Mouse (Mus musculus) cortical plate, adult 2 months (tissue): ENCODE results near the gene Rhob.

ENCODE experiments used
- CTCF ChIP-seq: fragments of 200-500 bp; IDR thresholded peaks from 2 replicates; pipeline ENCODE4 v1.5.1; 2011; ENCODE audit warnings: mild to moderate bottlenecking, control low read depth, low read length; ENCODE audit not compliant: insufficient read depth; ENCODE audit errors: extremely low read depth
- POLR2A ChIP-seq: fragments of 200-500 bp; IDR thresholded peaks from 2 replicates; pipeline ENCODE4 v1.6.1; 2011; ENCODE audit warnings: mild to moderate bottlenecking, low read length, control low read depth; ENCODE audit not compliant: insufficient read depth; ENCODE audit errors: extremely low read depth

DNA sequence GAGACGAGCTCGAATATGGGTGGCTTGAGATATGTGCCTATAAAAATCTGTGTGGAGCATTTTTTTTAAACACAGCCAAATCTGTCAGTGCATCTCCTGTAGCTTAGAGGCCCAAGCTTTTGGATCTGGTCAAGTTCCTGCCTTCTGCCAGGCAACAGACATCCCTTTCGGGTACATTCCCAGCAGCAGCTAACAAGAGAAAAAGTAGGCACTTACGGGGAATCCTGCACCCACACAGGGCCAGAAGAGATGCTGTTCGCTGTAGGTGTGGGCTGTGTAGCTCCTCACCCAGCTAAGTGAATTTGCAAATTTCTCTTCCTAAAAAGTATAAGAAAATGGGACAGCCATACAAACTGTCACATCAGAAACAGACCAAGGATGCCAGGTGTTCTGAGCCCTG lies 34.8 kb downstream of the Rhob start:
- TF ChIP-seq CTCF (no peak), POLR2A (no peak)
